Comparison of ENCODE assay signal across 23 mouse cellular contexts in the genomic region with DNA sequence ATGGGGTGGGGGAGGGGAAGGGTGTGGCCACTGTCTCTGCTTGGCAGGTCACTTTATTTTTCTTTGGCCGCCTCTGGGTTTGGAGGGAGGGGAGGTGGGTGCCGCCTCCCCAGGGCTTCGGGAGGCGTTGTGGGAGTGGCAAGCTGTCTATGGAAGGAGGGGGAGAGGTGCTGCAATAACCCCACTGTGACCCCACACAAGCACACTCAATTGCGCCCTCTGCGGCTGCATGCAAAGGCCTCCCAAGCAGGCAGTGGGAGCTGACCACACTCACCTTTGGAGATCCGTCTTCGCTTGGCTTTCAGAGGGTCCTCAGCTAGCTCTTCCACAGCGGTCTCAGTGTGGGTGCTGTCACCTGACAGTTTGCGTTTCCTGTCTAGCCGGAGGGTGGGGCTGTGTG.
"Had no signal": no experiment of that assay in that cellular context is flagged by ENCODE, and none has a peak within 500 bp of the region (broad histone marks: within the 10 kb centered on the region; RNA-seq: fewer than 3 reads in every experiment).

No protein-coding gene starts in this region.

- ATAC-seq: liver, postnatal 0 days; midbrain, embryonic 15.5 days had no signal

- H3K9ac ChIP-seq: kidney, embryonic 15.5 days; limb, embryonic 12.5 days; limb, embryonic 15.5 days; liver, embryonic 14.5 days; liver, postnatal 0 days; lung, embryonic 14.5 days; midbrain, embryonic 12.5 days; midbrain, embryonic 15.5 days; neural tube, embryonic 12.5 days; neural tube, embryonic 15.5 days had no signal

- H3K4me3 ChIP-seq: kidney, embryonic 15.5 days; layer of hippocampus, adult 2 months; left cerebral cortex, adult 2 months; limb, embryonic 12.5 days; limb, embryonic 15.5 days; megakaryocyte, embryonic 14.5 days; midbrain, embryonic 12.5 days; midbrain, embryonic 15.5 days; neural tube, embryonic 12.5 days; neural tube, embryonic 15.5 days had no signal

- H3K27ac ChIP-seq: kidney, embryonic 15.5 days; layer of hippocampus, adult 2 months; left cerebral cortex, adult 2 months; limb, embryonic 12.5 days; limb, embryonic 15.5 days; liver, embryonic 14.5 days; neural tube, embryonic 12.5 days; neural tube, embryonic 15.5 days had no signal

- H3K9me3 ChIP-seq: kidney, embryonic 15.5 days; limb, embryonic 12.5 days; limb, embryonic 15.5 days; megakaryocyte, embryonic 14.5 days; midbrain, embryonic 12.5 days; midbrain, embryonic 15.5 days; neural tube, embryonic 12.5 days; neural tube, embryonic 15.5 days had no signal

- H3K36me3 ChIP-seq: midbrain, embryonic 15.5 days; neural tube, embryonic 15.5 days had no signal

- DNase-seq: kidney, adult 11 months; kidney, adult 8-10 months; kidney, postnatal 25 days; layer of hippocampus, postnatal 36 days; liver, postnatal 0 days; lung, embryonic 14.5 days; lung, postnatal 14 days; right cerebral cortex, adult 18-20 months; right cerebral cortex, postnatal 14 days; right cerebral cortex, postnatal 4 days; thymus, postnatal 36 days had no signal

- H3K4me2 ChIP-seq: kidney, embryonic 15.5 days; limb, embryonic 12.5 days; limb, embryonic 15.5 days; liver, embryonic 11.5 days; lung, embryonic 14.5 days; midbrain, embryonic 12.5 days; midbrain, embryonic 15.5 days; neural tube, embryonic 12.5 days; neural tube, embryonic 15.5 days had no signal
